Mouse (Mus musculus) ES-Bruce4 (cell line): ENCODE results near the gene Gm45213.

Experiments used
- CTCF ChIP-seq: IDR thresholded peaks from one replicate; pipeline ENCODE4 v1.8.1; 2011; ENCODE audit warnings: low read depth, low read length
- POLR2A ChIP-seq: IDR thresholded peaks from one replicate; pipeline ENCODE4 v1.8.1; 2011; ENCODE audit warnings: low read length; ENCODE audit not compliant: insufficient read depth

GRCm38 (mm10) chr7:66105771-66106170 is 62.4 kb downstream of the Gm45213 start:
- TF ChIP-seq POLR2A (no peak), CTCF (no peak)
